8 mouse cellular contexts compared by ENCODE assay signal in genomic region chr16:34902294-34902680, GRCm38 (mm10).
DNase-seq lines count a peak whose midpoint lies in the region; ATAC-seq and TF ChIP-seq lines count a peak whose summit lies in the region.

No protein-coding gene starts in this region.

- no peaks in the 10 kb centered on the region for H3K27me3 ChIP-seq in forebrain, embryonic 13.5 days
- peaks cover 2% of the 10 kb centered on the region; the same call in 1 of the 2 replicates for H3K27me3 ChIP-seq in hindbrain, embryonic 13.5 days
- no peaks in the 10 kb centered on the region for H3K27me3 ChIP-seq in stomach, embryonic 14.5 days (ENCODE audit: control insufficient read depth, insufficient read depth, low read length)

- H3K27ac ChIP-seq in forebrain, embryonic 13.5 days, result no peak overlapping the region
- H3K27ac ChIP-seq in hindbrain, embryonic 13.5 days, result no peak overlapping the region
- H3K27ac ChIP-seq in stomach, embryonic 14.5 days (ENCODE audit: low read length), result no peak overlapping the region

- H3K4me3 ChIP-seq in forebrain, embryonic 13.5 days, result no peak overlapping the region
- no peak overlapping the region for H3K4me3 ChIP-seq in hindbrain, embryonic 13.5 days
- no peak overlapping the region for H3K4me3 ChIP-seq in stomach, embryonic 14.5 days (ENCODE audit: low read depth, low read length)

- peaks cover 22% of the 10 kb centered on the region for H3K4me1 ChIP-seq in forebrain, embryonic 13.5 days
- H3K4me1 ChIP-seq in hindbrain, embryonic 13.5 days (replicated peaks), result peaks cover 25% of the 10 kb centered on the region
- H3K4me1 ChIP-seq in stomach, embryonic 14.5 days (ENCODE audit: control insufficient read depth, insufficient read depth, low read length), result peaks cover 12% of the 10 kb centered on the region; the same call in 1 of the 2 replicates

- H3K9me3 ChIP-seq in forebrain, embryonic 13.5 days (replicated peaks), result no peaks in the 10 kb centered on the region
- no peaks in the 10 kb centered on the region for H3K9me3 ChIP-seq in hindbrain, embryonic 13.5 days
- H3K9me3 ChIP-seq in stomach, embryonic 14.5 days (ENCODE audit: control insufficient read depth, low read depth, low read length), result no peaks in the 10 kb centered on the region

- H3K4me2 ChIP-seq in forebrain, embryonic 13.5 days, result no peak overlapping the region
- H3K4me2 ChIP-seq in hindbrain, embryonic 13.5 days, result no peak overlapping the region
- no peak overlapping the region for H3K4me2 ChIP-seq in stomach, embryonic 14.5 days (replicated peaks; ENCODE audit: low read depth, low read length)

- DNase-seq in adrenal gland, adult (ENCODE audit: inconsistent age in 2 of 2, low spot score in 1 of 2), result peak; percentile 66 to 88
- no peak for DNase-seq in adrenal gland, adult 8-10 months
- peak; percentile 86 for DNase-seq in brain, embryonic 14.5 days (ENCODE audit: low read depth)
- peak; percentile 44 for DNase-seq in left cerebral cortex, adult 11 months (ENCODE audit: low spot score)
- DNase-seq in mesoderm, embryonic 11.5 days (ENCODE audit: low read depth, low spot score), result peak; percentile 72

- no peaks in the 10 kb centered on the region for H3K36me3 ChIP-seq in forebrain, embryonic 13.5 days (ENCODE audit: poor library complexity, severe bottlenecking)
- no peaks in the 10 kb centered on the region for H3K36me3 ChIP-seq in hindbrain, embryonic 13.5 days
- H3K36me3 ChIP-seq in stomach, embryonic 14.5 days (ENCODE audit: control insufficient read depth, insufficient read depth, low read length), result no peaks in the 10 kb centered on the region

- peak; percentile 95 for TF ChIP-seq CTCF in brain, embryonic 14.5 days (IDR thresholded peaks at IDR 0.05; ENCODE audit: borderline replicate concordance, extremely low read depth, insufficient read depth, insufficient read length)

- no peak overlapping the region for H3K9ac ChIP-seq in forebrain, embryonic 13.5 days
- H3K9ac ChIP-seq in hindbrain, embryonic 13.5 days, result no peak overlapping the region
- H3K9ac ChIP-seq in stomach, embryonic 14.5 days (replicated peaks; ENCODE audit: low read depth, low read length), result no peak overlapping the region

- peak; percentile 74 for ATAC-seq in forebrain, embryonic 13.5 days
- peak; percentile 54; the same call in 1 of the 2 replicates for ATAC-seq in hindbrain, embryonic 13.5 days (ENCODE audit: low FRiP score)
- ATAC-seq in stomach, embryonic 14.5 days (ENCODE audit: insufficient number of reproducible peaks, insufficient read depth, low FRiP score, low read depth), result peak; percentile 59

- TF ChIP-seq POLR2A in brain, embryonic 14.5 days (IDR thresholded peaks at IDR 0.05; ENCODE audit: borderline replicate concordance, extremely low read depth, insufficient read depth, insufficient read length, poor library complexity, severe bottlenecking), result no peak

- WGBS in forebrain, embryonic 13.5 days, result 17% methylated on average over 9 of the region's 9 CpGs
- WGBS in hindbrain, embryonic 13.5 days, result 22% methylated on average over 9 of the region's 9 CpGs
- 17% methylated on average over 9 of the region's 9 CpGs for WGBS in stomach, embryonic 14.5 days
